Mouse (Mus musculus): ENCODE measurements around the gene Maff.

Maff gene

DNA sequence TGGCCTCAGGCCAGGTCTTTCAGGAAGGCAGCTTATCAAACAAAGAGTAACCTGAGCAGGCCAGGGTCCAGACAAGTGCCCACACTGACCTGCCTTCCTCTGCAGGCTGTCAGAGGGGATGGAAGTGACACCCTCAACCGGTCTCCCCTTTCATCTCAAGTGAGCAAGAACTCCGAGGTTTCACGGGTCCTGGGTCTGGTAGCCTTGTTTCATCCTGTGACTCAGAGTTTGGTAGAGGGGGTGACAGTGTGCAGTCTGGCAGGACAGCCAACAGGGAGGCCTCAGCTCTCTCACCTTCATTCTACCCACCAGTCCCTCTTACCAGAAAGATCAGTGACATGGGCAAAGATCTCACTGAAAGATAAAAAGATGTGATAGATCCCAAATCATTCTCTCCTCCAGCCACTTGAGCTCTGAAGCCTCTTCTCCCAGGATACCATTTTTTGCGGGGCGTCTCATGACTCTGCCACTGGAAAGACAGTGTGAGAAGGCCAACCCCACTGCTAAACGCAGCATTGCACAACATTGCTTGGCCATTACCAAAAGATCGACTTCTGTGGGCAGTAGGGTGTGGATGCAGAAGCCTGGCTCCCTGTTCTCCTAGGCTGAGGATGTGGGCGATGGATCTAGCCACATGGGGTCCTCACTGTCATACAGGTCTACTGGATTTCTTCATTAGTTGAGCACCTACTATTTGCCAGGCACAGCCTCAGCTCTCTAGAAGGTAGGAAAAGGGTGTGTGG is at the start of gene Maff:
Gene Maff, plus strand, starts transcription at position 571 of the 743 bp plus-strand sequence.
- DNase-seq = no peak

DNA sequence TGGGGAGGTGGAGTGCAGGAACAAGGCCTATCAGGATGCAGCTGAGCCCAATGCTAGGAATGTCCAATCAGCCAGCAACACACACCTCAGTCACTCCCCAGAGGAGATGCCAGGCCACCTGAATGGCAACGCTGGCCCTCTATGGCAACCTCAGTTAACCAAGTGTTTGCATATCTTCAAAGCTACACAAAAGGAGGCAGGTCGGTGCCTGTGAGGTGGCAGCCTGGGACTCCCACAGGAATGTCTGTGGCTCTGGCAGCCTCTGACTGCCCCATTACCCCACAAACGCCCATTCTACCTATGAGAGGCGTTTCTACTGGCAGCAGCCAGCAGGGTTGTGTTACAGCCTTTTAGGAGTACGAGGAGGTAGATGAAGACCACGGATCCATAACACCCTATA is 47.9 kb upstream of the Maff start:
- DNase-seq = no peak

DNA sequence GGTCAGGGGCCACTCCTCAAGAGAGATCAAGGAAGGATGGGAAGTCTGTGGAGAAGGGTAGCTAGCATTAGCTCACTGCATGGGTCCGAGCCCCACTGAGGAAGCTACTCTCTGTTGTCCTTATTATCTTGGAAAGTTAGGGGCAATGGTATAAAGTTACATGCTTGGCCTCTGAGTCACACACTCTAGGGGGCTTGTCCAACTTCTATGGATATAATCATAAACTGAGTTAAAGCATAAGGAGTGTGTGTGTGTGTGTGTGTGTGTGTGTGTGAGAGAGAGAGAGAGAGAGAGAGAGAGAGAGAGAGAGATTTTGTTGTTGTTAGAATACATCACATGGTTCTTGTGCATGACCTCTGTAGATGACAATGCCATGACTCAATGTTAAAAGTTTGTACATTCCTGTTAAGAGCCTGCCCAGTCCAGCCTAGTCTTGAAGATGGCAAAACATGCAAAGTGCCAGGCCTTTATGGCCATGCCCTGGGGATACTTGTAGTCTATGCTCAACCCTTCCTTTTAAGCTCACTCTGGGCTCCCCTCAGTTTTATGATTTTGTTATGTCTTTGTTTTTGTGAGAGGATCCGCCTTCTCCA is 46.8 kb upstream of the Maff start:
- no peak for DNase-seq

DNA sequence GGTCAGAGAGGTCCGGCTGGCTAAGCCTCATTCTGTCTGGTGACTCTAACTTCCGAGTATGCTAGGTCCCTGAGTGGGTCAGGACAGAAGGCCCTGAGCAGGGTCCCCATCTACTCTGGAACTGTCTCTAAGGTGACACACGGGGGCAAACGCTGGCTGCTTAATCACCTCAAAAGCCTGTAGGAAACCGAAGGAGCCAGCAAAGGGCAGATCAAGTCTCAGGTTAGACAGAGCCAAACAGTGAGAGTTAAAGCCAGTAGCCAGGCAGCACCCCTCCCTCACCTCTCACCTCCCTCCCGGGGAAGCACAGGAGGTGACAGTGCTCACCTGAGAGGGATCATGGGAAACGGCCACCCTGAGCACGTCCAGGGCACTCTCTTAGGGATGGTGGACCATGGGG is 42.7 kb upstream of the Maff start:
- no peak for DNase-seq

GRCm38 (mm10) chr15:79304832-79305231 is 41.6 kb upstream of the Maff start:
- no peak for DNase-seq

- no peak for DNase-seq
Measured at GRCm38 (mm10) chr15:79306043-79306637, 40.3 kb upstream of the Maff start.

DNA sequence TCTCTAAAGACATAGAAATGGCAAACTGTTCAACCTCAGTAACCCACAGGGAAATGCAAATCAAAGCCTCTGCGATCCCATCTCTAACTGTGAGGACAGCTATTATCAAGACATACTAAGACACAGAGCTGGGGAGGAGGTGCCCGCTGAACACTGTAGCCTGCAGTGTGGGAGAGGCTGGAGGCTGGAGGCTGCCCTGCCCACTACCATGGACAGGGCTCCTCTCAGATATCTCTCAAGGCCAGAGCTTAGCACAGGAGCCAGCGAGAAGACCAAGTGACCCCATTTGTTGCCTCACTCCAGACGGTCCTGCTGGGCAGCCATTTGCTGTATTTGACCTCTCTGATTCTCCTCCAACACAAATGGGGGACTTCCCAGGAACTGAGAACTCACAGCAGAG is 38.6 kb upstream of the Maff start:
- no peak for DNase-seq

DNA sequence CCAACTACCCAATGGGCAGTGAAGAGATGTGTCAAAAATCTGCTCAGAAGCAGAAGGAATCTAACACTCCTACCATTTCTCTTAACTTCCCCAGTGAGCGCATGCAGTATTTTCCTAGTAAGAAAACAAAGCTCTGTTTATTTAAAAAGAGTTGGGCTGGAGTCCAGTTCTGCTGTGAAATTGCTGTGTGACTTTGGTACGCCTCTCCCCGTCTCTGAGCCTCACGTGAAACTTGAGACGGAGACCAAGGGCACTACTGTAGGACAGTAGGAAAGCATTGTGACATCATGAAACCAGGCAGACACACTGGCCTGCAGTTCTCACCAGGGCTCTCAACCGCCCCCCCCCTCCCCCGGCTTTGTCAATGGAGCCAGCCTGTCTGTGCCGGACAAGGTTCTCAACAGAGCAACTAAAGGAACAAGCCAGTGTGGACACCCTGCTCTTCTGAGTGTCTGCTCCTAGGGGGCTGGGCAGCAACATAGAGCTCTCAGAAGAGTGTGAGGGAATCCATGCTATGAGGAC is 32.5 kb upstream of the Maff start:
- no peak for DNase-seq

GRCm38 (mm10) chr15:79321733-79322190 is 24.7 kb upstream of the Maff start:
- DNase-seq = no peak

DNA sequence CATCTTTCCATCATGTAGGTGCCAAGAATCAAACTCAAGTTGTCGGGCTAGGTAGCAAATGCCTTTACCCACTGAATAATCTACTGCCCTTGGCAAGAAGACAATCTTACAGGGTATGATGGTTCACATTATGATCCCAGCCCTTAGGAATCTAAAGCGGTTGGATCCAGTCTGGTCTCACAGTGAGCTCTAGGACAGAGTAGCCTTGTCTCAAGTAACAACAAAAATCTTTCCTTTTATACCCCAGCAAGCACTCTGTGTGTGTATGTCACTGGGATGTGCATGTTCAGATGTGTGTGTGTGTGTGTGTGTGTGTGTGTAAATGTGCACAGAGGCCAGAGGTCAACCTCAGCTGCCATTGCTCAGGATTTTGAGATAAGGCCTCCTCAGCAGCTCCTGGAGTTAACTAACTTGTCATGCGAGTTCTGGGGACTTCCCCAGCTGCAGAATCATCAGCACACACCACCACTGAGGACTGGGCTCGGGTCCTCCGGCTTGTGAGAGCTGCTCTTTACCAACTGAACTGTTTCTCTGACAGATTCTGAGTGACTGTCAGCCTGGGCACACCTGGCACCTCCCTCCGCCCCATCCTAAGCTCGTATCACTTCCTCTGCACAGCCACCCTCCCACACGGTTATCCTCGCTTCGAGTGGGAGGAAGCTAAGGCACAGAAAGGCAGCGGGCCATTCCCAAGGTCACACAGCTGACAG is 24.0 kb upstream of the Maff start:
- DNase-seq = no peak

- DNase-seq = peak; percentile 91
Measured at GRCm38 (mm10) chr15:79322991-79323790, 23.2 kb upstream of the Maff start.

DNA sequence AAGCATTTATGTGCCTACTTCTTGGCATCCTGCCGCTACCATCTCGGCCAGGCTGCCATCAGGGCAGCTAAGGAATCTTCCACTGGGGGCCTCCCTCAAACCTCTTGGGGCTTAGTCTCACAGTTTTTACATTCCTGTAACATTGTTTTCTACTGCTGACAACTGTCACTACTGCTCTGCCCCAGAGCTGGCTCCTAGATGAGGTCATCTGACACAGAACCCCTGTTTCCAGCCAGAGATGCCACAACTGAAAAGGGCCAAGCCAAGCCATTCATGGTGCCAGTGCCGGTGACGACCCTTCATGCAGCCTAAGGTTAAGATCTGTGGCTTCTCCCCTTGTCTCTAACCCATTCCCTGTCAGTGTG is 22.6 kb upstream of the Maff start:
- no peak for DNase-seq

GRCm38 (mm10) chr15:79324373-79324772 is 22.0 kb upstream of the Maff start:
- DNase-seq = no peak

- no peak for DNase-seq
Measured at GRCm38 (mm10) chr15:79325742-79326141, 20.7 kb upstream of the Maff start.

DNA sequence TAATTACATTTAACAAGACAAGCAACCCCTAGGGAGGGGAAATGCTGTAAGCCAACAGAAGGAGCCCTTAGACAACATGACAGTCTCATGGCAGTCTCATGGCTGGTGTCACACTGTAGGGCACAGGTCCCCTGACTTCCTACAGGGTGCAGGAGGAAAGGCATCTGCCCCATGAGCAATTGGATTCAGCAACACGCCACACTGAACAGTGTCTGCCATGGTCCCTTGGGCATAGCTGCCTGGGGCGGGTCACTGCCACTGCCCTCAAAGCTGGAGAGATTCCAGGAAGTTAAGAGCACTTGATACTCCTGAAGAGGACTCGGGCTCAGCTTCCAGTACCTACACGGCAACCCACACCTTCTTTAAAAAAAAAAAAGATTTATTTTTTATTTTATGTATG is 20.2 kb upstream of the Maff start:
- DNase-seq = peak; percentile 40

DNA sequence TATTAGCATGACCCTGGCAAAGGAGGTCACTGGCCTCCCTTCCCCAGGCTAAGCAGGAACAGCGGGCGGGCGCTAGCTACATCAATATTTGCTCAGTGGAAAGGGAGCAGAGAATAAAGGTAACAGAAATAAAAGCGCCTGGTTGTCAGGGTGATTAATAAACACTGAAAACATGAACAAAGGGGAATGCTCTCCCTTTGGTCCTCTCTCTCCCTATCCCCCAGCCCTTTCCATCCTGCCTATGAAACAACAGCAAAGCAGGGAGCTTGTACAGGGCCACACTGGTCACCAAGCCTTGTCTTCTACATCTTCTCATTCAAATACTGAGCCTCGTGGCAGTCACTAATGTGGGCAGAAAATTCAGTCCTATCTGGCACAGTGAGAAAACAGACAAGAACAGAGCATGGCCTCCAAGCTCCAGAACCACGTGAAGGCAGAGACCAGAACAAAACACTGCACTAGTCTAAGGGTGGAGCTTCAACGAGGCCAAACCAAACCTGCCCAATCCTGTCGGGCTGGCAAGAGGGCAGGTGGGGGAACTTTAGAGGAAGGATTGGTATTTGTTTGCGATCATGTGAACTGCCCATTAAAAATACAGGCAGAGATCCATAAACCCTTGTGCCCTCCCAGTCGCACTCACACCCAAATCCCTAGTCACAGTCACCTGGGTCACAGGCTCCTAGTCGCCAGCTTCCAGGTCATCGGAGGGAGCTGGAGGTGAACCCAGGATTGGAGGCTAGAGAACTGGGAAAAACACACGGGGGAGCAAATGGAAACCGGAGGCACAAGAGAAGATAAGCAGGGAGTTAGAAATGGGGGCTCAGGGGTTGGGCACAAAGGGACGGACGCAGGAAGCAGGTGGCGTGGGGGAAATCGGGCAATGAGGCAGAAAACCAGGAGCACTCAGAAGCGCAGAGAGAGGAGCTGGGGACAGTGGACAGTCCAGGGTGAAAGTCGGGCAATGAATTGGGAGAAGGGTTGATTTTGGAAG is 19.2 kb upstream of the Maff start:
- DNase-seq = peak; percentile 75

DNA sequence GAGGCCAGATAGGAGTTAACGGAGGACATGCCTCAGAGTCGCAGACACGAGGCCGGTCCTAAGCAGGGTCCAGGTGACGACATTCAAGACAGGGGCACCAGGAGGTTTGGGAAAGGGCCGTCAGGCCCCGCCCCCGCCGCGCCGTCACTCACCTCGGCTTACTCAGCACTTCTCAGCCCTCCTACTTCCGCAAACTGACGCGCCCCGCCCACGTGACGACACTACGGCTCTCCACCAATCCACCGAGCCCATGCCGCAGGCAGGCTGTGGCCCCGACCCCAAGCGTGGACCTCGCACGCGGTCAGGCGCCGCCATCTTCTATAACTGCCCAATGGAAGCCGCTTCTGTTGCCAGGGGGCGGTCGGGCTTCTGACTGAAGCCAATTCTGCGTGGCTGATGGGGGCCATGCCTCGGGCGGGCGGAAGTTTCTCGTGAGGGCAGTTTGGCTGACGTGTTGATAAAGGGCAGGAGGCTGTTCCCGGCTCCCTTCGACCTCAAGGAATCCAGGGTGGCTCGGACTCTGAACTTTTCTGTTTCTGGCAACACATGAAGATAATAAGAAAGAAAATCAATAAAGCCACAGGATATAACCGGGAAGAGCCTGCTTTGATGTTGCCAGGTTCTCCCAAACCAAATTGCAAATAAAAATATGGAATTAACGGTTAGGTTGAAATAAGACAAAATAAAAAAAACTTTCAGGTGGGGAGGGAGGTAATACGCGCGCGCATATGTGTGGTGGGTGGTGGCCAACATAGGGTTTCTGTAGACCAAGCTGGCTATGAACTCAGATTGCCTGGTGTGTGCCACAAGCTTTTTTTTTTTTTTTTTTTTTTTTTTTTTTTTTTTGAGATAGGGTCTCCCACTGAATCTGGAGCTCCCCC is 18.1 kb upstream of the Maff start, which contains the start of gene Pla2g6:
Gene Pla2g6, minus strand, starts transcription at position 333 of the 881 bp plus-strand sequence.
- DNase-seq = peak; percentile 99

- no peak for DNase-seq
Measured at GRCm38 (mm10) chr15:79328939-79329275, 17.5 kb upstream of the Maff start.

DNA sequence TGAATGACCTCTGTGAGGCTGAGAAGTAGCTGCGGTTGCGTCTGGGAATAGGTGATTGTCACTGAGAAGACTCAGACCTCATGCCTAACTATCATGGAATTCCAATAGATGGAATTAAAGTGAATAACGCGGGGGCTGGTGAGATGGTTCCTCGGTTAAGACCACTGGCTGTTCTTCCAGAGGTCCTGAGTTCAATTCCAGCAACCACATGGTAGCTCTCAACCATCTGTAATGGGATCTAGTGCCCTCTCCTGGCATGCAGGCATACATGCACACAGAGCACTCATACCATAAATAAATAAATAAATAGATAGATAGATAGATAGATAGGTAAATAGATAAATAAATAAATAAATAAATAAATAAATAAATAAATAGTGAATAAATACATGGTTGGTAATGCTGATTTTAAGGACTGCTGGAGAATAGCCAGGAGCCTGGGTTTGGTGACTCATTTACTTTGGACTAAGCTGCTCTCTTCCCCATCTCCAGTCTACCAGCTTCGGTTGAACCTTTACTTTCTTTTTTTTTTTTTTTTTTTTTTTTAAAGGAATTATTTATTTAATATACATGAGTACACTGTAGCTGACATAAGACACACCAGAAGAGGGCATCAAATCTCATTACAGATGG is 17.0 kb upstream of the Maff start:
- DNase-seq = no peak

DNA sequence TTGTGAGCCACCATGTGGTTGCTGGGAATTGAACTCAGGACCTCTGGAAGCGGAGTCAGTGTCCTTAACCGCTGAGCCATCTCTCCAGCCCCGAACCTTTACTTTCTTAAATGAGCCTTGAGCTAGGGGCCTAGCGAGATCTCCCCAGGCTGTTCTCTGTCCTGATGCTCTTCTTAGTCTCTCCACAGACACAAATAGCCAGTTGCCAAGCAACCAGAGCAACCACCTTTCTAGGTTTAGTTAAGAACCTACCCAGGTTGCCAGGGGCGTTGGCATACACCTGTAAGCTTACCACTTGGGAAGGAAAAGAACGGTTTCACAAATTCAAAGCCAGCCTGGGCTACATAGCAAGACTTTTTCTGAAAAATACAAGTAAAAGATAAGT is 16.4 kb upstream of the Maff start:
- no peak for DNase-seq

Measured in kidney, postnatal 14 days (tissue).